Mouse (Mus musculus) erythroblast, embryonic 14.5 days (primary cell): ENCODE results near the gene Scamp5. TPM values are rescaled to one million over a fixed set of nuclear protein-coding genes. Genes with fewer than 3 reads are reported as not detected.
A peak's percentile ranks its signal among the peaks of the same experiment; 100 is the strongest.

Experiments
- H3K27me3 ChIP-seq: 2 replicates; pipeline ENCODE4 v1.6.1; 2012; ENCODE audit warnings: inconsistent platforms; ENCODE audit not compliant: control insufficient read depth
- H3K36me3 ChIP-seq: 2 replicates; pipeline ENCODE4 v1.6.1; 2012; ENCODE audit warnings: mild to moderate bottlenecking, inconsistent platforms; ENCODE audit not compliant: control insufficient read depth
- H3K4me1 ChIP-seq: 2 replicates; pipeline ENCODE4 v1.6.1; 2012; ENCODE audit warnings: inconsistent platforms; ENCODE audit not compliant: control insufficient read depth
- H3K4me3 ChIP-seq: replicated peaks from 2 replicates; pipeline ENCODE3; 2012; ENCODE audit warnings: moderate library complexity, mild to moderate bottlenecking, inconsistent platforms
- H3K9me3 ChIP-seq: 2 replicates; pipeline ENCODE4 v1.6.1; 2012; ENCODE audit warnings: low read length, inconsistent platforms, mixed read lengths; ENCODE audit not compliant: control insufficient read depth
- GATA1 ChIP-seq: IDR thresholded peaks from 2 replicates; pipeline ENCODE4 v1.6.1; 2012; ENCODE audit warnings: low read length, inconsistent platforms, mixed read lengths
- TAL1 ChIP-seq: IDR thresholded peaks from 3 replicates; pipeline ENCODE4 v1.6.1; 2012; ENCODE audit warnings: low read length, inconsistent platforms, mixed read lengths
- polyA plus RNA-seq: library from polyadenylated mRNA; stranded (reverse); fragments of >175 nt; gene quantifications from 2 replicates; pipeline ENCODE4 v1.2.3, GENCODE M21; 2012

Scamp5 gene
- polyA plus RNA-seq: 0.03 and 0.05 TPM in 2 replicates

- TF ChIP-seq GATA1: no peak
- no peak for TF ChIP-seq TAL1
- Histone ChIP-seq H3K9me3 (no peaks in the 10 kb centered on the region), H3K27me3 (peaks cover 29% of the 10 kb centered on the region), H3K4me1 (peaks cover 11% of the 10 kb centered on the region), H3K36me3 (no peaks in the 10 kb centered on the region), H3K4me3 (peak within 1 kb of the TSS; percentile 55)
Observed at GRCm38 (mm10) chr9:57467896-57468549, at the start of gene Scamp5. TSS of gene Scamp5 (minus strand) at chr9:57468060.

GRCm38 (mm10) chr9:57517113-57517512 lies 49.3 kb upstream of the Scamp5 start:
- Histone ChIP-seq H3K9me3 (no peaks in the 10 kb centered on the region), H3K27me3 (peaks cover 14% of the 10 kb centered on the region), H3K4me1 (peaks cover 13% of the 10 kb centered on the region), H3K4me3 (no peak overlapping the region), H3K36me3 (no peaks in the 10 kb centered on the region)
- TF ChIP-seq GATA1 (no peak), TAL1 (no peak)

- H3K27me3 ChIP-seq: peaks cover 53% of the 10 kb centered on the region
- TF ChIP-seq GATA1: no peak
- TF ChIP-seq TAL1: no peak
- no peak overlapping the region for H3K4me3 ChIP-seq
- no peaks in the 10 kb centered on the region for H3K36me3 ChIP-seq
- peaks cover 29% of the 10 kb centered on the region for H3K4me1 ChIP-seq
- peaks cover 3% of the 10 kb centered on the region; the same call in 1 of the 2 replicates for H3K9me3 ChIP-seq
Observed at GRCm38 (mm10) chr9:57510577-57510976, 42.7 kb upstream of the Scamp5 start.

- H3K36me3 ChIP-seq: no peaks in the 10 kb centered on the region
Observed at GRCm38 (mm10) chr9:57505700-57506099, 37.8 kb upstream of the Scamp5 start.

GRCm38 (mm10) chr9:57504891-57505290 lies 37.0 kb upstream of the Scamp5 start:
- no peak overlapping the region for H3K4me3 ChIP-seq
- peaks cover 15% of the 10 kb centered on the region; the same call in 1 of the 2 replicates for H3K9me3 ChIP-seq
- peaks cover 79% of the 10 kb centered on the region for H3K27me3 ChIP-seq
- peaks cover 45% of the 10 kb centered on the region for H3K4me1 ChIP-seq
- H3K36me3 ChIP-seq: no peaks in the 10 kb centered on the region
- no peak for TF ChIP-seq TAL1
- TF ChIP-seq GATA1: no peak

More at GRCm38 (mm10) chr9:57505700-57506099, 37.8 kb upstream of the Scamp5 start:
- H3K9me3 ChIP-seq: peaks cover 15% of the 10 kb centered on the region; the same call in 1 of the 2 replicates
- no peak overlapping the region for H3K4me3 ChIP-seq
- TF ChIP-seq TAL1: peak; percentile 96
- TF ChIP-seq GATA1: peak; percentile 87
- peaks cover 79% of the 10 kb centered on the region for H3K27me3 ChIP-seq
- peaks cover 52% of the 10 kb centered on the region for H3K4me1 ChIP-seq

- H3K4me1 ChIP-seq: peaks cover 41% of the 10 kb centered on the region
- no peak for TF ChIP-seq TAL1
- no peak for TF ChIP-seq GATA1
- H3K27me3 ChIP-seq: peaks cover 81% of the 10 kb centered on the region
Observed at GRCm38 (mm10) chr9:57504381-57504700, 36.5 kb upstream of the Scamp5 start.

GRCm38 (mm10) chr9:57503622-57504380 lies 35.9 kb upstream of the Scamp5 start, which contains the start of gene Rpp25:
TSS of gene Rpp25 (plus strand) at chr9:57504026.
- Histone ChIP-seq H3K4me1 (peaks cover 41% of the 10 kb centered on the region), H3K4me3 (peak within 1 kb of the TSS; percentile 8), H3K36me3 (no peaks in the 10 kb centered on the region), H3K9me3 (peaks cover 15% of the 10 kb centered on the region; the same call in 1 of the 2 replicates), H3K27me3 (peaks cover 86% of the 10 kb centered on the region)
- TF ChIP-seq TAL1: no peak
- no peak for TF ChIP-seq GATA1

More at GRCm38 (mm10) chr9:57504381-57504700, 36.5 kb upstream of the Scamp5 start:
- H3K4me3 ChIP-seq: peak overlapping the region; percentile 8
- H3K9me3 ChIP-seq: peaks cover 15% of the 10 kb centered on the region; the same call in 1 of the 2 replicates
- no peaks in the 10 kb centered on the region for H3K36me3 ChIP-seq

GRCm38 (mm10) chr9:57502911-57503621 lies 35.2 kb upstream of the Scamp5 start:
- peaks cover 94% of the 10 kb centered on the region for H3K27me3 ChIP-seq
- TF ChIP-seq TAL1 (no peak), GATA1 (no peak)
- peaks cover 15% of the 10 kb centered on the region; the same call in 1 of the 2 replicates for H3K9me3 ChIP-seq
- H3K4me3 ChIP-seq: no peak overlapping the region
- H3K4me1 ChIP-seq: peaks cover 41% of the 10 kb centered on the region
- H3K36me3 ChIP-seq: no peaks in the 10 kb centered on the region
